In the genomic region with DNA sequence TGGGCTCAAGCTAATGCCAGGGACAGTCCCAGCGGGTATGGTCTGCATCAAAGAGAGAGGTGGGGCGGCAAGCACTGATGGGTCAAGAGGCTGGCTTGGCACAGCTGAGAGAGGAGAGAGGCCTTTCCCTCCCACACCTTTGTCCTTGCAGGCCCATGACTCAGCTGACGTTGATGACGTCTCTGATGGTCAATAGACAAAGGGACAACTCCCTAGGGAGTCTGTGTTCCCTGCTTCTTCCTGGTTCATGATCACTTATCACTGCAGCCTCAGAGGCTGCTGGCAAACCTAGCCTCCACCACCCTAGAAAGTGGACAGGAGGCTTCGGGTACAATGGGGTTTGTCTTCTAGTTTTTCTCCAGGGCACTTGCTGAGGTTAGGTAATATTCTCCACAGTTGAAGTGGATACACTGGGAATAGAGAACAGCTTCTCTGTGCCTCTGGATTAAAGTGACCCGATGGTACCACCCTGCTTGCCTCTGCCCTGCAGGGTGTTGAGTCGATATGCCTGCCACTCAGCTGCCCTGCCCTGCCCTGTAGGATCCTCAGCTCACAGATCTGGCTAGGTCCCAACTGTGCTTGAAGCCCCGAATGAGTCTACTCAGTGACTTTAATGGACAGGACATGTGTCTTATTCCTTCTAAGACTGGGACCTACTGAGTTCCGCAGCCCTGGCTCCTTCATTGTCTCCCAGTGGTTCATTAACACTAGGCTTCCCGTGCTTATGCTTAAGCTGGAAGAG, we compare ENCODE assay signal across 17 mouse cellular contexts. TPM values are rescaled to one million over a fixed set of nuclear protein-coding genes. Genes with fewer than 3 reads are reported as not detected.
DNase-seq lines count a peak whose midpoint lies in the region; ATAC-seq and TF ChIP-seq lines count a peak whose summit lies in the region.
"Had no signal": no experiment of that assay in that cellular context is flagged by ENCODE, and none has a peak within 500 bp of the region (broad histone marks: within the 10 kb centered on the region; RNA-seq: fewer than 3 reads in every experiment).

No protein-coding gene starts in this region.

- peaks cover 9% of the 10 kb centered on the region for H3K4me1 ChIP-seq in embryonic facial prominence, embryonic 13.5 days
- H3K4me1 ChIP-seq in embryonic facial prominence, embryonic 10.5 days: peaks cover 12% of the 10 kb centered on the region
- no peaks in the 10 kb centered on the region for H3K4me1 ChIP-seq in kidney, postnatal 0 days (replicated peaks; ENCODE audit: insufficient read depth, low read length)
- no peaks in the 10 kb centered on the region for H3K4me1 ChIP-seq in kidney, embryonic 14.5 days (ENCODE audit: control insufficient read depth, insufficient read depth, low read length)
- no peaks in the 10 kb centered on the region for H3K4me1 ChIP-seq in intestine, embryonic 16.5 days (ENCODE audit: control insufficient read depth, insufficient read depth, low read length)
- H3K4me1 ChIP-seq in hindbrain, embryonic 11.5 days (replicated peaks; ENCODE audit: control insufficient read depth, insufficient read depth, low read length): no peaks in the 10 kb centered on the region
- H3K4me1 ChIP-seq: lung, embryonic 15.5 days had no signal

- no peaks in the 10 kb centered on the region for H3K27me3 ChIP-seq in embryonic facial prominence, embryonic 13.5 days
- H3K27me3 ChIP-seq in embryonic facial prominence, embryonic 10.5 days (replicated peaks; ENCODE audit: low read depth, poor library complexity, severe bottlenecking): no peaks in the 10 kb centered on the region
- H3K27me3 ChIP-seq in kidney, postnatal 0 days (ENCODE audit: insufficient read depth, low read length): no peaks in the 10 kb centered on the region
- H3K27me3 ChIP-seq in kidney, embryonic 14.5 days (ENCODE audit: control insufficient read depth, insufficient read depth, low read length): no peaks in the 10 kb centered on the region
- H3K27me3 ChIP-seq in intestine, embryonic 16.5 days (replicated peaks; ENCODE audit: control insufficient read depth, insufficient read depth, low read length): no peaks in the 10 kb centered on the region
- H3K27me3 ChIP-seq in hindbrain, embryonic 11.5 days (ENCODE audit: control insufficient read depth, insufficient read depth, low read length): no peaks in the 10 kb centered on the region
- H3K27me3 ChIP-seq: lung, embryonic 15.5 days had no signal

- H3K4me2 ChIP-seq in embryonic facial prominence, embryonic 13.5 days: no peak overlapping the region
- H3K4me2 ChIP-seq in kidney, postnatal 0 days (ENCODE audit: low read length): no peak overlapping the region
- no peak overlapping the region for H3K4me2 ChIP-seq in kidney, embryonic 14.5 days (replicated peaks; ENCODE audit: low read depth, low read length)
- H3K4me2 ChIP-seq in intestine, embryonic 16.5 days (ENCODE audit: low read depth, low read length): no peak overlapping the region
- H3K4me2 ChIP-seq in hindbrain, embryonic 11.5 days (replicated peaks; ENCODE audit: low read depth, low read length): no peak overlapping the region
- H3K4me2 ChIP-seq: lung, embryonic 15.5 days had no signal

- no peaks in the 10 kb centered on the region for H3K36me3 ChIP-seq in embryonic facial prominence, embryonic 13.5 days
- H3K36me3 ChIP-seq in embryonic facial prominence, embryonic 10.5 days (replicated peaks): no peaks in the 10 kb centered on the region
- H3K36me3 ChIP-seq in kidney, postnatal 0 days (ENCODE audit: insufficient read depth, low read length): no peaks in the 10 kb centered on the region
- no peaks in the 10 kb centered on the region for H3K36me3 ChIP-seq in kidney, embryonic 14.5 days (ENCODE audit: control insufficient read depth, insufficient read depth, low read length)
- H3K36me3 ChIP-seq in intestine, embryonic 16.5 days (ENCODE audit: control insufficient read depth, insufficient read depth, low read length): no peaks in the 10 kb centered on the region
- no peaks in the 10 kb centered on the region for H3K36me3 ChIP-seq in hindbrain, embryonic 11.5 days (ENCODE audit: control insufficient read depth, insufficient read depth, low read length)
- H3K36me3 ChIP-seq: forebrain, embryonic 10.5 days; lung, embryonic 15.5 days; midbrain, embryonic 10.5 days had no signal

- no peak overlapping the region for H3K9ac ChIP-seq in embryonic facial prominence, embryonic 13.5 days
- H3K9ac ChIP-seq in kidney, postnatal 0 days (ENCODE audit: low read depth, low read length): no peak overlapping the region
- no peak overlapping the region for H3K9ac ChIP-seq in kidney, embryonic 14.5 days (ENCODE audit: low read depth, low read length)
- H3K9ac ChIP-seq in intestine, embryonic 16.5 days (ENCODE audit: low read depth, low read length): no peak overlapping the region
- no peak overlapping the region for H3K9ac ChIP-seq in hindbrain, embryonic 11.5 days (ENCODE audit: low read depth, low read length)
- H3K9ac ChIP-seq: lung, embryonic 15.5 days had no signal

- no peak for DNase-seq in embryonic facial prominence, embryonic 10.5 days (ENCODE audit: low spot score)
- DNase-seq in kidney, postnatal 0 days (ENCODE audit: low spot score): no peak
- peak; percentile 50 to 56 for DNase-seq in adrenal gland, adult 18-20 months (ENCODE audit: low spot score in 2 of 2)
- no peak for DNase-seq in hindbrain, embryonic 11.5 days (ENCODE audit: low spot score)
- DNase-seq in left cerebral cortex, postnatal 25 days (ENCODE audit: low spot score in 2 of 2): no peak
- DNase-seq: cerebellum, adult 11 months; embryo, embryonic 11 days; gastrocnemius, postnatal 36 days; spleen, adult 18-20 months; thymus, postnatal 25 days had no signal

- 0 out of 2 replicates have a peak, but pooled peaks have one; percentile 11 for ATAC-seq in embryonic facial prominence, embryonic 13.5 days (ENCODE audit: insufficient number of reproducible peaks, insufficient read depth, low FRiP score, low TSS enrichment, low read depth)
- 0 out of 2 replicates have a peak, but pooled peaks have one; percentile 36 for ATAC-seq in kidney, postnatal 0 days (replicated peaks; ENCODE audit: low FRiP score, low read depth)
- no peak for ATAC-seq in kidney, embryonic 14.5 days (ENCODE audit: low FRiP score, low TSS enrichment)
- ATAC-seq in intestine, embryonic 16.5 days: peak; percentile 40; the same call in 1 of the 2 replicates
- no peak for ATAC-seq in hindbrain, embryonic 11.5 days (ENCODE audit: low FRiP score)
- ATAC-seq: hindbrain, embryonic 16.5 days had no signal

- 77% methylated on average over 10 of the region's 10 CpGs for WGBS in embryonic facial prominence, embryonic 13.5 days
- 78% methylated on average over 10 of the region's 10 CpGs for WGBS in embryonic facial prominence, embryonic 10.5 days
- WGBS in kidney, postnatal 0 days: 77% methylated on average over 10 of the region's 10 CpGs
- WGBS in kidney, embryonic 14.5 days: 76% methylated on average over 10 of the region's 10 CpGs
- WGBS in intestine, embryonic 16.5 days: 72% methylated on average over 10 of the region's 10 CpGs
- WGBS in hindbrain, embryonic 11.5 days: 83% methylated on average over 10 of the region's 10 CpGs

- H3K9me3 ChIP-seq in embryonic facial prominence, embryonic 13.5 days: no peaks in the 10 kb centered on the region
- H3K9me3 ChIP-seq in embryonic facial prominence, embryonic 10.5 days: no peaks in the 10 kb centered on the region
- no peaks in the 10 kb centered on the region for H3K9me3 ChIP-seq in kidney, postnatal 0 days (replicated peaks; ENCODE audit: low read length)
- no peaks in the 10 kb centered on the region for H3K9me3 ChIP-seq in kidney, embryonic 14.5 days (ENCODE audit: control insufficient read depth, low read length)
- no peaks in the 10 kb centered on the region for H3K9me3 ChIP-seq in intestine, embryonic 16.5 days (ENCODE audit: control insufficient read depth, low read length)
- no peaks in the 10 kb centered on the region for H3K9me3 ChIP-seq in hindbrain, embryonic 11.5 days (ENCODE audit: control insufficient read depth, low read length)
- H3K9me3 ChIP-seq: forebrain, embryonic 10.5 days; lung, embryonic 15.5 days; midbrain, embryonic 10.5 days had no signal

- no peak overlapping the region for H3K27ac ChIP-seq in embryonic facial prominence, embryonic 13.5 days
- no peak overlapping the region for H3K27ac ChIP-seq in embryonic facial prominence, embryonic 10.5 days (replicated peaks)
- no peak overlapping the region for H3K27ac ChIP-seq in kidney, postnatal 0 days
- no peak overlapping the region for H3K27ac ChIP-seq in kidney, embryonic 14.5 days (ENCODE audit: low read depth, low read length)
- no peak overlapping the region for H3K27ac ChIP-seq in intestine, embryonic 16.5 days (ENCODE audit: low read length)
- H3K27ac ChIP-seq in hindbrain, embryonic 11.5 days (ENCODE audit: low read depth, low read length): no peak overlapping the region
- H3K27ac ChIP-seq: forebrain, embryonic 10.5 days; lung, embryonic 15.5 days; midbrain, embryonic 10.5 days had no signal

- no peak overlapping the region for H3K4me3 ChIP-seq in embryonic facial prominence, embryonic 13.5 days
- no peak overlapping the region for H3K4me3 ChIP-seq in embryonic facial prominence, embryonic 10.5 days
- no peak overlapping the region for H3K4me3 ChIP-seq in kidney, postnatal 0 days (replicated peaks; ENCODE audit: low read depth, low read length)
- no peak overlapping the region for H3K4me3 ChIP-seq in kidney, embryonic 14.5 days (ENCODE audit: low read length)
- no peak overlapping the region for H3K4me3 ChIP-seq in intestine, embryonic 16.5 days (ENCODE audit: low read length)
- no peak overlapping the region for H3K4me3 ChIP-seq in hindbrain, embryonic 11.5 days (ENCODE audit: low read depth, low read length)
- H3K4me3 ChIP-seq: forebrain, embryonic 10.5 days; lung, embryonic 15.5 days; midbrain, embryonic 10.5 days had no signal

- intact Hi-C loops in left cerebral cortex, postnatal 25 days (cut with DNase I): no loop called here

- no peak for TF ChIP-seq CTCF in kidney, postnatal 0 days (IDR thresholded peaks at IDR 0.05; ENCODE audit: low read depth)

RNA-seq across cellular contexts. Expression of gene Sh2d6, which starts 7.1 kb away (rescaled TPM):
- polyA plus RNA-seq in embryonic facial prominence, embryonic 13.5 days (2015; fragmentation: Nextera tagmentation; extraction: Ambion mirVana): 0.31 TPM in 1 of 2 replicates, not detected in the other
- polyA plus RNA-seq in embryonic facial prominence, embryonic 10.5 days (2016; fragmentation: Nextera tagmentation; extraction: Ambion mirVana): 0.16 and 0.19 TPM in 2 replicates
- 0.10 TPM in 1 of 2 replicates, not detected in the other for polyA plus RNA-seq in kidney, postnatal 0 days (2015; fragmentation: Nextera tagmentation; extraction: Ambion mirVana)
- not detected in 2 replicates for polyA plus RNA-seq in kidney, embryonic 14.5 days (2014; fragmentation: Nextera tagmentation; extraction: Ambion mirVana)
- total RNA-seq in adrenal gland, adult 18-20 months (2021): under 1 TPM; 0.26 to 0.27 TPM
- 0.32 and 0.42 TPM in 2 replicates for polyA plus RNA-seq in intestine, embryonic 16.5 days (2015; fragmentation: Nextera tagmentation; extraction: Ambion mirVana)
- polyA plus RNA-seq in hindbrain, embryonic 11.5 days (2014; fragmentation: Nextera tagmentation; extraction: Ambion mirVana): 0.45 and 0.66 TPM in 2 replicates
- under 1 TPM; 0.28 to 0.94 TPM for total RNA-seq in left cerebral cortex, postnatal 25 days (2021)
- polyA plus RNA-seq: lung, embryonic 15.5 days had no signal

RNA-seq across cellular contexts. Expression of gene Capg, which starts 15.6 kb away (rescaled TPM):
- polyA plus RNA-seq in embryonic facial prominence, embryonic 13.5 days (2015; fragmentation: Nextera tagmentation; extraction: Ambion mirVana): 58.2 and 64.3 TPM in 2 replicates
- polyA plus RNA-seq in embryonic facial prominence, embryonic 10.5 days (2016; fragmentation: Nextera tagmentation; extraction: Ambion mirVana): 14.8 and 16.0 TPM in 2 replicates
- polyA plus RNA-seq in kidney, postnatal 0 days (2015; fragmentation: Nextera tagmentation; extraction: Ambion mirVana): 129 and 131 TPM in 2 replicates
- 63.8 and 66.6 TPM in 2 replicates for polyA plus RNA-seq in kidney, embryonic 14.5 days (2014; fragmentation: Nextera tagmentation; extraction: Ambion mirVana)
- 10 to 100 TPM; 43.1 to 57.0 TPM for total RNA-seq in adrenal gland, adult 18-20 months (2021)
- 33.1 and 35.2 TPM in 2 replicates for polyA plus RNA-seq in intestine, embryonic 16.5 days (2015; fragmentation: Nextera tagmentation; extraction: Ambion mirVana)
- polyA plus RNA-seq in hindbrain, embryonic 11.5 days (2014; fragmentation: Nextera tagmentation; extraction: Ambion mirVana): 10.4 TPM in 2 replicates
- total RNA-seq in left cerebral cortex, postnatal 25 days (2021): 1 to 10 TPM; 1.9 to 2.9 TPM

Comparison
In these comparisons a context has a peak if more than half of its experiments do, and no peak if none do; other contexts are left out.
1. ATAC-seq: peak in embryonic facial prominence, embryonic 13.5 days (single experiment), kidney, postnatal 0 days (single experiment) and intestine, embryonic 16.5 days (single experiment); none in kidney, embryonic 14.5 days (single experiment) and hindbrain, embryonic 11.5 days (single experiment).
2. DNase-seq: peak in adrenal gland, adult 18-20 months (2 of 2); none in embryonic facial prominence, embryonic 10.5 days (single experiment), kidney, postnatal 0 days (single experiment), hindbrain, embryonic 11.5 days (single experiment) and left cerebral cortex, postnatal 25 days (0 of 2).